Mouse (Mus musculus): ENCODE data around the gene Gtf2ird2. TPM values are rescaled to one million over a fixed set of nuclear protein-coding genes. Genes with fewer than 3 reads are reported as not detected.
A peak's percentile ranks its signal among the peaks of the same experiment; 100 is the strongest.

The Gtf2ird2 gene
- 13.9 and 14.4 TPM in 2 replicates for polyA plus RNA-seq (2015; fragmentation: Nextera tagmentation; extraction: Ambion mirVana)

GRCm38 (mm10) chr5:134183880-134184808, at the start of gene Gtf2ird2:
Gene Gtf2ird2 (plus strand): TSS chr5:134184019.
- Histone ChIP-seq H3K9ac (peak within 1 kb of the TSS; percentile 78), H3K4me2 (peak within 1 kb of the TSS; percentile 87), H3K4me1 (replicated peaks) (peaks cover 19% of the 10 kb centered on the region), H3K27me3 (no peaks in the 10 kb centered on the region), H3K36me3 (no peaks in the 10 kb centered on the region), H3K4me3 (peak within 1 kb of the TSS; percentile 53), H3K27ac (replicated peaks) (peak within 1 kb of the TSS; percentile 93), H3K9me3 (no peaks in the 10 kb centered on the region)
- peak; percentile 95 for ATAC-seq (ENCODE audit: low read depth)
- WGBS: under 1% methylated on average over 92 of the region's 92 CpGs

- H3K4me2 ChIP-seq: no peak overlapping the region
- H3K9me3 ChIP-seq: no peaks in the 10 kb centered on the region
- peaks cover 85% of the 10 kb centered on the region for H3K36me3 ChIP-seq
- 96% methylated on average over 12 of the region's 12 CpGs for WGBS
- H3K4me1 ChIP-seq (replicated peaks): peaks cover 7% of the 10 kb centered on the region
- no peak for ATAC-seq (ENCODE audit: low read depth)
- no peak overlapping the region for H3K9ac ChIP-seq
- H3K4me3 ChIP-seq: no peak overlapping the region
- no peaks in the 10 kb centered on the region for H3K27me3 ChIP-seq
- H3K27ac ChIP-seq (replicated peaks): no peak overlapping the region
Measured at GRCm38 (mm10) chr5:134136022-134136421, 47.8 kb upstream of the Gtf2ird2 start.

GRCm38 (mm10) chr5:134137933-134138332, 45.9 kb upstream of the Gtf2ird2 start:
- WGBS: 86% methylated on average over 5 of the region's 5 CpGs
- Histone ChIP-seq H3K4me2 (no peak overlapping the region), H3K27ac (replicated peaks) (no peak overlapping the region), H3K4me1 (replicated peaks) (no peaks in the 10 kb centered on the region), H3K36me3 (peaks cover 96% of the 10 kb centered on the region), H3K9ac (no peak overlapping the region), H3K9me3 (no peaks in the 10 kb centered on the region), H3K4me3 (no peak overlapping the region), H3K27me3 (no peaks in the 10 kb centered on the region)
- ATAC-seq (ENCODE audit: low read depth): no peak

- no peak overlapping the region for H3K4me2 ChIP-seq
- WGBS: 86% methylated on average over 6 of the region's 6 CpGs
- ATAC-seq (ENCODE audit: low read depth): no peak
- H3K9ac ChIP-seq: no peak overlapping the region
- no peak overlapping the region for H3K27ac ChIP-seq (replicated peaks)
- no peaks in the 10 kb centered on the region for H3K4me1 ChIP-seq (replicated peaks)
- no peaks in the 10 kb centered on the region for H3K27me3 ChIP-seq
- no peak overlapping the region for H3K4me3 ChIP-seq
- no peaks in the 10 kb centered on the region for H3K9me3 ChIP-seq
- H3K36me3 ChIP-seq: peaks cover 99% of the 10 kb centered on the region
Measured at GRCm38 (mm10) chr5:134139429-134139828, 44.4 kb upstream of the Gtf2ird2 start.

- Histone ChIP-seq H3K4me2 (no peak overlapping the region), H3K27me3 (no peaks in the 10 kb centered on the region), H3K4me3 (no peak overlapping the region), H3K9me3 (no peaks in the 10 kb centered on the region), H3K36me3 (peaks cover 93% of the 10 kb centered on the region), H3K27ac (replicated peaks) (no peak overlapping the region), H3K9ac (no peak overlapping the region), H3K4me1 (replicated peaks) (no peaks in the 10 kb centered on the region)
- WGBS: 78% methylated on average over 7 of the region's 7 CpGs
- ATAC-seq (ENCODE audit: low read depth): no peak
Measured at GRCm38 (mm10) chr5:134141236-134141635, 42.6 kb upstream of the Gtf2ird2 start.

GRCm38 (mm10) chr5:134142381-134142780, 41.4 kb upstream of the Gtf2ird2 start:
- 83% methylated on average over 11 of the region's 11 CpGs for WGBS
- no peak for ATAC-seq (ENCODE audit: low read depth)
- no peak overlapping the region for H3K27ac ChIP-seq (replicated peaks)

GRCm38 (mm10) chr5:134144986-134145385, 38.8 kb upstream of the Gtf2ird2 start:
- H3K27ac ChIP-seq (replicated peaks): no peak overlapping the region
- H3K4me3 ChIP-seq: no peak overlapping the region
- peaks cover 86% of the 10 kb centered on the region for H3K36me3 ChIP-seq
- no peaks in the 10 kb centered on the region for H3K27me3 ChIP-seq
- no peak for ATAC-seq (ENCODE audit: low read depth)
- no peak overlapping the region for H3K4me2 ChIP-seq
- no peaks in the 10 kb centered on the region for H3K4me1 ChIP-seq (replicated peaks)
- 95% methylated on average over 8 of the region's 8 CpGs for WGBS
- H3K9me3 ChIP-seq: no peaks in the 10 kb centered on the region
- H3K9ac ChIP-seq: no peak overlapping the region

More at GRCm38 (mm10) chr5:134142381-134142780, 41.4 kb upstream of the Gtf2ird2 start:
- H3K36me3 ChIP-seq: peaks cover 88% of the 10 kb centered on the region
- H3K4me3 ChIP-seq: no peak overlapping the region
- H3K9ac ChIP-seq: no peak overlapping the region
- H3K9me3 ChIP-seq: no peaks in the 10 kb centered on the region
- no peaks in the 10 kb centered on the region for H3K27me3 ChIP-seq
- no peak overlapping the region for H3K4me2 ChIP-seq
- no peaks in the 10 kb centered on the region for H3K4me1 ChIP-seq (replicated peaks)

- 89% methylated on average over 10 of the region's 10 CpGs for WGBS
- H3K9me3 ChIP-seq: no peaks in the 10 kb centered on the region
- no peak overlapping the region for H3K4me3 ChIP-seq
- no peak for ATAC-seq (ENCODE audit: low read depth)
- H3K4me1 ChIP-seq (replicated peaks): no peaks in the 10 kb centered on the region
- H3K27me3 ChIP-seq: no peaks in the 10 kb centered on the region
- H3K27ac ChIP-seq (replicated peaks): no peak overlapping the region
- H3K4me2 ChIP-seq: no peak overlapping the region
- H3K9ac ChIP-seq: no peak overlapping the region
- H3K36me3 ChIP-seq: peaks cover 86% of the 10 kb centered on the region
Measured at GRCm38 (mm10) chr5:134147194-134147753, 36.5 kb upstream of the Gtf2ird2 start.

GRCm38 (mm10) chr5:134148153-134148552, 35.7 kb upstream of the Gtf2ird2 start:
- no peak for ATAC-seq (ENCODE audit: low read depth)
- Histone ChIP-seq H3K4me2 (no peak overlapping the region), H3K9me3 (no peaks in the 10 kb centered on the region), H3K27me3 (no peaks in the 10 kb centered on the region), H3K4me1 (replicated peaks) (no peaks in the 10 kb centered on the region), H3K36me3 (peaks cover 80% of the 10 kb centered on the region), H3K9ac (no peak overlapping the region), H3K4me3 (no peak overlapping the region), H3K27ac (replicated peaks) (no peak overlapping the region)
- 89% methylated on average over 4 of the region's 4 CpGs for WGBS

GRCm38 (mm10) chr5:134151895-134152294, 31.9 kb upstream of the Gtf2ird2 start:
- Histone ChIP-seq H3K4me1 (replicated peaks) (no peaks in the 10 kb centered on the region), H3K27ac (replicated peaks) (no peak overlapping the region), H3K27me3 (no peaks in the 10 kb centered on the region), H3K36me3 (peaks cover 84% of the 10 kb centered on the region), H3K9me3 (no peaks in the 10 kb centered on the region), H3K9ac (no peak overlapping the region), H3K4me3 (no peak overlapping the region), H3K4me2 (no peak overlapping the region)
- 90% methylated on average over 11 of the region's 11 CpGs for WGBS
- ATAC-seq (ENCODE audit: low read depth): no peak

GRCm38 (mm10) chr5:134155916-134156466, 27.8 kb upstream of the Gtf2ird2 start:
- WGBS: 93% methylated on average over 7 of the region's 7 CpGs
- Histone ChIP-seq H3K4me3 (no peak overlapping the region), H3K9ac (no peak overlapping the region), H3K4me1 (replicated peaks) (no peaks in the 10 kb centered on the region), H3K27me3 (no peaks in the 10 kb centered on the region), H3K9me3 (no peaks in the 10 kb centered on the region), H3K27ac (replicated peaks) (no peak overlapping the region), H3K4me2 (no peak overlapping the region), H3K36me3 (peaks cover 75% of the 10 kb centered on the region)
- no peak for ATAC-seq (ENCODE audit: low read depth)

- no peaks in the 10 kb centered on the region for H3K27me3 ChIP-seq
- H3K9ac ChIP-seq: no peak overlapping the region
- no peak overlapping the region for H3K4me3 ChIP-seq
- H3K27ac ChIP-seq (replicated peaks): no peak overlapping the region; the same call in 1 of the 2 replicates
- H3K9me3 ChIP-seq: no peaks in the 10 kb centered on the region
- H3K4me2 ChIP-seq: no peak overlapping the region
- H3K4me1 ChIP-seq (replicated peaks): peaks cover 12% of the 10 kb centered on the region
- ATAC-seq (ENCODE audit: low read depth): peak; percentile 27; the same call in 1 of the 2 replicates
- 59% methylated on average over 5 of the region's 5 CpGs for WGBS
- peaks cover 48% of the 10 kb centered on the region for H3K36me3 ChIP-seq
Measured at GRCm38 (mm10) chr5:134164688-134165087, 19.1 kb upstream of the Gtf2ird2 start.

Measured in neural tube, embryonic 13.5 days (tissue).